Mouse (Mus musculus): Measurements from ENCODE around the gene 5730522E02Rik. TPM values are rescaled to one million over a fixed set of nuclear protein-coding genes. Genes with fewer than 3 reads are reported as not detected.

5730522E02Rik gene
- polyA plus RNA-seq, 1 experiment from 2014 or later = 2.1 TPM

DNA sequence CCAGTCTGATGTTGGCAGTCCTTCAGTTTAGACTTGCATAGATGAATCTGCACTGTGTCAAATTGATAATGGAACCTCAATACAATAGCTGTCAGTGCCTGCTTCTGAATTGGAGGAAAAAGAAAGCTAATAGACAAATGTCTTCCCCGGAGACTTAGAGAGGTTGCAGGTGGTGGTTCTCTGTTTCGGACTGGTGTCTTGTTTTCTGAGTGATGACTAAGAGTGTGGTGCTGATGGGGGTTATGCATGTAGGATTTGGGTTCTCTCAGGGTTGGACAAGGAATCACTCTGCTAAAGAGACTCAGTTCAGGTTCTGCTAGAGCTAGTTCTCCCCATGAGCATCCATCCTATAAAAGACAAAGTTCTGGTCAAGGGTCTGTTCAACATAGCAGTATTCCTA is 397.1 kb downstream of the 5730522E02Rik start:
- Histone ChIP-seq H3K4me1 (no peaks in the 10 kb centered on the region), H3K36me3 (no peaks in the 10 kb centered on the region), H3K4me3 (no peak overlapping the region), H3K27ac (no peak overlapping the region), H3K9me3 (no peaks in the 10 kb centered on the region), H3K27me3 (ENCODE audit: insufficient read depth, poor library complexity, severe bottlenecking) (no peaks in the 10 kb centered on the region)
- 73% methylated on average over 2 of the region's 2 CpGs for WGBS
- DNase-seq (ENCODE audit: low spot score) = no peak

DNA sequence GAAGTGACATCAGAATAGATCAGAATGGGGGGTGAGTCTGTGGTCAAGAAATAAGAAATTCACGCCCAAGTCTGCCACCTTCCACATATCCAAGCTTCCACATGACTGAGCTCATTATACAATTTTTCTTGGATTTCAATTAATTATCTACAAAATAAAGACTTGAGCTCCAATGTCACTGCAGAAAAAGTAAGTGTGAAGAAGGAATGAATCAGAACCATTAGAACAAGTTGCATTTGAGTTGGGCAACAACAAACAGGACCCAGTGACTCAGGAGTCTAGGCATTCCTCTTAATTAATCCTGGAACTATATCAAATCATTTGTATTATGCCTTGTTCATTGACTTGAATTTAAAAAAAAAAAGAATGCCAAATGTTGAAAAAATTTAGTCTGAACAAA is 422.9 kb downstream of the 5730522E02Rik start:
- no peaks in the 10 kb centered on the region for H3K4me1 ChIP-seq
- H3K27ac ChIP-seq = no peak overlapping the region
- H3K9me3 ChIP-seq = no peaks in the 10 kb centered on the region
- WGBS = 81% methylated on average over 1 of the region's 1 CpGs
- no peak for DNase-seq (ENCODE audit: low spot score)
- no peak overlapping the region for H3K4me3 ChIP-seq
- H3K36me3 ChIP-seq = no peaks in the 10 kb centered on the region
- no peaks in the 10 kb centered on the region for H3K27me3 ChIP-seq (ENCODE audit: insufficient read depth, poor library complexity, severe bottlenecking)

DNA sequence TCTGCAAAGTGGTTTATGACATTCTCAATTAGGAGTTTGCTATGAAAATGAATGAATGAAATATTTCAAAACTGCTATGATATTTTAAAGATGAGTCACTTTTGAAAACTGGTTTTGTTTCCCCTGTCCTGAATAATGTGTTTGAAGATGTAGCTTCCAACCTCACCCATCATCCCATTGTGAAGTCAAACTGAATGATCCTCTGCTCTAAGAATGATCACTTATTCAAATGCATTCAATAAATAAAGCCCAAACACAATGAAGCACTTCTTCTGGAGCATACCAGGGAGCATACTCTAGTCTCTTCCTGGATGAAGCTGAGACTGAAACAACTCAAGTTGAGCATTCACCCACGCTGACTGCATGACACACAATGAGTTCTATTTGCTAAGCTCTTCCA is 438.3 kb downstream of the 5730522E02Rik start:
- WGBS = 71% methylated on average over 1 of the region's 1 CpGs

DNA sequence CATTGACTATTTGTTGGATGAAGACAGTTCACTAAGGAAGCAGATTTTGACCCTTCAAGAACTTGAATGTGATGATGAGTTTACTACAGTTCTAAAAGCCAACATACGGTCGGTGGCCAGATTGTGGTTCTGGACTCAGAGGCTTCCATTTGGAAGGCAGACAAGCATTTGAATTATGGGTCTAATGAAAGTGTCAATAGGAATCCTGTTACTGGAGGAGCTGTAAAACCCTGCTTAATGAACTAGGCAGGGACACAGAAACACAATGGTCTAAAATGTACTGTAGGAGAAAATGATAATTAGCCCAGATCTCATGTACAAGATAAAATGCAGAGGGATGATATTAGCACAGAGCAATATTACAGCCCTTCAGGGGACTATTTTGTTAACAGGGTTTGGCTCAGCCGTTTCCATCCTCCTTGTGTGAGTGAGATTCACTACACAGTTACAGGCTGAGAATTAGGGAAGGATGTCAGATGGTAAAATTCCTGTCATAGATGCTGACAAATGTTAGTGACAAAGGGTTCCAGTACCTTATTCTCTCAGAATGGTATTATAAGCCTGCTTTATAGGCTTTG is 439.5 kb downstream of the 5730522E02Rik start:
- H3K4me3 ChIP-seq = no peak overlapping the region
- no peak for DNase-seq (ENCODE audit: low spot score)
- H3K4me1 ChIP-seq = no peaks in the 10 kb centered on the region
- no peak overlapping the region for H3K27ac ChIP-seq
- H3K27me3 ChIP-seq (ENCODE audit: insufficient read depth, poor library complexity, severe bottlenecking) = no peaks in the 10 kb centered on the region
- no peaks in the 10 kb centered on the region for H3K36me3 ChIP-seq
- 84% methylated on average over 3 of the region's 3 CpGs for WGBS
- no peaks in the 10 kb centered on the region for H3K9me3 ChIP-seq

More for the DNA sequence above, 438.3 kb downstream of the 5730522E02Rik start:
- H3K4me3 ChIP-seq = no peak overlapping the region
- H3K9me3 ChIP-seq = no peaks in the 10 kb centered on the region
- H3K27ac ChIP-seq = no peak overlapping the region
- no peaks in the 10 kb centered on the region for H3K4me1 ChIP-seq
- no peak for DNase-seq (ENCODE audit: low spot score)
- no peaks in the 10 kb centered on the region for H3K36me3 ChIP-seq
- no peaks in the 10 kb centered on the region for H3K27me3 ChIP-seq (ENCODE audit: insufficient read depth, poor library complexity, severe bottlenecking)

DNA sequence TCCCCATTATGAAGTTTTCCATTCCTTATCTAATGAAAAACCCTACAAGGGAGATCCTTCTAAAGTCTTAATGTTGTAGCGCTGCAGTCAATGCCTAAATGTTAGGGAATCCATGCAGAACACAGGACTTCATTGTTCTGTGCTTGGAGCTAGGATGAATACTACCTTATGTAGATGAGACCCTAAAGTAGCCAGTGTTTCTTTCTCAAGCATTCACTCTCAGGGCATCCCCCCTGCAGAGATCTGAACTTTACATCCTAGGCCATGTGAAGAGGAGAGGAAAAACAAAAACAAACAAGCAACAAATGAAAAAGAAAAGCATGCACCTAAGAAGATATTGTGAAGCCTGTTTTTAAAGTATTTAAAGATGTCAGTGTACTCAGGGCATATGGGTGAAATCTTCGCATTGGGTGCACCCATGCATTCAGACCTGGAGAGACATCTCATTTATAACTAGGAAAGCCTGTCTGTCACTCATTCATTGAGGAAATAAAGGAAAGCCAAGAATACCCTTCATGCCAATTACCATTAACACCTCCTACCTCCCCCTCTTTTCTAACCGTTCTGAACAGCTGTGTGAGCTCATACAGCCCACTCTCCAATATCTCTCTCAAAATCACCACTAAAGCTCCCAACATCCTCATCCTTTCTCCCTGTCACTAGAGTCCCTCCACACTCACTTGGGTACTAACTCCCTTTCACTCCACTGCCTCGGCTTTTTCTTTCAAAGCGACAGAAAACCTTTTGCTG is 442.8 kb downstream of the 5730522E02Rik start:
- H3K9me3 ChIP-seq = no peaks in the 10 kb centered on the region
- WGBS = 50% methylated on average over 5 of the region's 5 CpGs
- H3K4me1 ChIP-seq = no peaks in the 10 kb centered on the region
- no peaks in the 10 kb centered on the region for H3K36me3 ChIP-seq
- DNase-seq (ENCODE audit: low spot score) = no peak
- no peak overlapping the region for H3K27ac ChIP-seq
- H3K4me3 ChIP-seq = no peak overlapping the region
- H3K27me3 ChIP-seq (ENCODE audit: insufficient read depth, poor library complexity, severe bottlenecking) = no peaks in the 10 kb centered on the region

DNA sequence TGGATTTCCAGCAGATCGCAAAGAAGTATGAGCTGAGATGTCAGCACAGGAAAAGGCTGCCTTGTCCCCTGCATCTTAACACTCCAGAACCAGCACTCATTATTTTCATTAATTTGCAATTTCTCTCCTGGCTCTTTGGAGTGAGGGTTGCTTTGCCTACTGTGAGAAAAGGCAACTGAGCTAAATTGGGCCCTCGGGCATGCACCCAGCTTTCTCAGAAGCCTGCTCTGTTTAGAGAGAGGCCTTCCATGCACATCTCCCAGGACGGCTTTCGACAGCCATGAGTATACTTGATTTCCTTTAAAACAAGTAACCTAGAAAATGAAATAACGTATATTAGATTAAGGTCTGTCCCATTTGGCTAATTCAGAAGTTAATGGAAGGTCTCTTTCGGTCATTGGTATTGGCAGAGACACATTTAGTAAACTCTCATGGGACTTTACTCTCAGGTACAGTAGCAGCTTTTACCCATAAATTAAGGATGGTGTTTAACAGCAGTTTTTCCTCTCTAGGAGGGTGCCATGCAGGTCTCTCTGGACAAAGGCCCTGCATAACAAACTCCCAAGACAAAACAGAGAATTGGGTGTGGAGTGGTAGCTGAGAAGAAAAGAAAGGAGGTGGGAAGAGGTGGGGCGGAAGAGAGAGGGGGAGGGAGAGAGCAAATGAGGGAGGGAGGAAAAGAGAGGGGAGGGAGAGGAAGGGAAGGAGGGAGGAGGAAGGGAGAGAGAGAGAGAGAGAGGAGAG is 457.2 kb downstream of the 5730522E02Rik start:
- 76% methylated on average over 7 of the region's 7 CpGs for WGBS
- no peak overlapping the region for H3K4me3 ChIP-seq

DNA sequence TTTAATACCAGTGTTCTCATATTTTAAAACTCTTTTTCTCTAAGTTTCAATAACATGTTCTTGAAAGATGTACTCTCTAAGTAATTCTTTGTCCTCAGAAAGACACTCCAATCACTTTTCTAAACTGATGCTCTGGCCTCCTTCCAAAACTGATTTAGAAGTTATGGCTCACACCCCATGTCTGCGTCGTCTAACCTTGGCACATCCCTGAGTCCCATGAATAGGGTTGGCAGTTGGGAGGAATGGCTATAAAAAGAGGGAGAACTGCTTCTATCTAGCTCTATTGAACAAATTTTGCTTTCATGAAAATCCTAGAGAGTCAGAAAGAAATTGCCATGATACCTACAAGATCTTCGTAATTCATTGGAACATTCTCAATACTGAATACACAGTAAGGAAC is 458.1 kb downstream of the 5730522E02Rik start:
- peaks cover 2% of the 10 kb centered on the region for H3K4me1 ChIP-seq
- H3K9me3 ChIP-seq = peaks cover 3% of the 10 kb centered on the region; the same call in 1 of the 2 replicates
- 90% methylated on average over 3 of the region's 3 CpGs for WGBS
- DNase-seq (ENCODE audit: low spot score) = no peak
- H3K36me3 ChIP-seq = no peaks in the 10 kb centered on the region
- no peaks in the 10 kb centered on the region for H3K27me3 ChIP-seq (ENCODE audit: insufficient read depth, poor library complexity, severe bottlenecking)
- no peak overlapping the region for H3K27ac ChIP-seq
- no peak overlapping the region for H3K4me3 ChIP-seq

More for the DNA sequence above, 457.2 kb downstream of the 5730522E02Rik start:
- H3K27ac ChIP-seq = no peak overlapping the region
- peaks cover 3% of the 10 kb centered on the region; the same call in 1 of the 2 replicates for H3K9me3 ChIP-seq
- H3K4me1 ChIP-seq = no peaks in the 10 kb centered on the region
- H3K36me3 ChIP-seq = no peaks in the 10 kb centered on the region
- DNase-seq (ENCODE audit: low spot score) = no peak
- no peaks in the 10 kb centered on the region for H3K27me3 ChIP-seq (ENCODE audit: insufficient read depth, poor library complexity, severe bottlenecking)

DNA sequence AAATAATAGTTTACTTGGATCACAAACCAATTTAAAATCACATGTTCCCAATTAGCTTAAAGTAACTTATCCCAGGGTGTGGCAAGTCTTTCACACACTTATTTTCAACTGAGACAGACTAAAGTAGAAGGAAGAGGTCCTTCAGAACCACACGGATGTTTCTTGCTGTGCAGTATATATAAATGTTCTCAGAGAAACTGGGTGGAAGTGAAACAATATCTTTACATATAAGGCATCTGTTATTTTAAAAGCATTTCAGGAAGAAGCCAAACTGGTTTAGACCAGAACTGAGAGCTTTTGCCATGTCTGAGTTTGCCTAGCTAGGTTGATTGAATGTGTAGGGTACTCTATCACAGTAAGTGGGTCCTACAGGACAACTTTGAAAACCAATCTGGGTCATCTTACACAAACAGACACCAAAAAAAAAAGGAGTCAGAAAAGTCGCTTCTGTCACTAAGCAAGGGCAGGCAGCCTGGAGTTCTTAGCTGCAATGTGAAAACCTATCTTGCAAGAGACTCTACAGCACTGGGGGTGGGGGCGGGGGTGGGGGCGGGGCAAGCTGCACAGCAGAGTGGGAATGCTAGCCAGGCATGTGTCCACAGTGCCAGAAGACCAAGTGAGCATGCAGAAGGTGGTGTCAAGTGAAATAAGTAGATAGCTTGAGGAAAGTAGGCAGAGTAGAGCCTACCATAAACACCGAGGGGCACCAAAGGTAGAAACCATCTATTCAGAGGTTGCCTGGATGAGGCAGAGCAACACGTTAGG is 463.3 kb downstream of the 5730522E02Rik start:
- Histone ChIP-seq H3K4me3 (no peak overlapping the region), H3K27me3 (ENCODE audit: insufficient read depth, poor library complexity, severe bottlenecking) (no peaks in the 10 kb centered on the region), H3K4me1 (peaks cover 5% of the 10 kb centered on the region), H3K36me3 (no peaks in the 10 kb centered on the region), H3K27ac (no peak overlapping the region), H3K9me3 (no peaks in the 10 kb centered on the region)
- no peak for DNase-seq (ENCODE audit: low spot score)
- 47% methylated on average over 6 of the region's 6 CpGs for WGBS

DNA sequence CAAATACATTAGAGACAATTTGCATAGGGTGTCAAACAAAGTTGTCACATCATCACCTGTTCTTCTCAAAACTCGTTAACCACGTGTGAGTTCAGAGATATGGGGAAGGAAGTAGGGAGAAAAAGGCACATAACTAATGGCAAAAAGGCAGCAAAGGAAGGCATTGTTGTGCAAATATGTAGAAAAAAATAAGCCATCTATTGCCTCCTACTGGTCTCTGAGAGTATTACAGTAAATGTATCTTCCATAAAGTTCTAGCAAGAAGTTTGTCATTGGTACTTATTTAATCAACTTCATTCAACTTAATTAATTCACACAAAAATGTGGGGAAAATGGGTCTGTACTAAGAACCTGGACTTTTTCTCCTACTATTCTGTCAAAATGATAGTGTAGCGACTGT is 466.9 kb downstream of the 5730522E02Rik start:
- DNase-seq (ENCODE audit: low spot score) = no peak
- H3K4me1 ChIP-seq = peaks cover 5% of the 10 kb centered on the region
- H3K27ac ChIP-seq = no peak overlapping the region
- no peaks in the 10 kb centered on the region for H3K27me3 ChIP-seq (ENCODE audit: insufficient read depth, poor library complexity, severe bottlenecking)
- 76% methylated on average over 3 of the region's 3 CpGs for WGBS
- no peaks in the 10 kb centered on the region for H3K9me3 ChIP-seq
- H3K36me3 ChIP-seq = no peaks in the 10 kb centered on the region
- no peak overlapping the region for H3K4me3 ChIP-seq

DNA sequence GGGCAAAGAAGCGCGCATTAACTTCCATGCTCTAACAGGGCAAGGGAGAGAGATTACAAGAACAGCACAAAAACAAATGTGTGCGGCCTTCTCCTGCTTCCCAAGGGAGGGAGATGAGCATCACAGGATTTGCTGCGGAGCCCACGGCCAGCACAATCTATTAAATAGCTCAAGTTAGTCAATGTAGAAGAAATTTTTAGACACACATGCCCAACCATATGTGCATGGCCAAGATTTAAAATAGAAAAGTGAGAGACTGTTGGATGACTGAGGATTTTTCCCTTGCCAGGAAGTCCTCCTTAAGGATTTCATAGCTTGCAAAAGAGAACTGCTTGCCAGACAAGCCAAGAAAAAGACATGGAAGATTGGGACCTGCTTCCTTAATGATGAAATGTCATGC is 473.3 kb downstream of the 5730522E02Rik start:
- Histone ChIP-seq H3K4me3 (no peak overlapping the region), H3K36me3 (no peaks in the 10 kb centered on the region), H3K27ac (no peak overlapping the region), H3K27me3 (ENCODE audit: insufficient read depth, poor library complexity, severe bottlenecking) (no peaks in the 10 kb centered on the region), H3K4me1 (no peaks in the 10 kb centered on the region), H3K9me3 (no peaks in the 10 kb centered on the region)
- 82% methylated on average over 5 of the region's 5 CpGs for WGBS
- DNase-seq (ENCODE audit: low spot score) = no peak

DNA sequence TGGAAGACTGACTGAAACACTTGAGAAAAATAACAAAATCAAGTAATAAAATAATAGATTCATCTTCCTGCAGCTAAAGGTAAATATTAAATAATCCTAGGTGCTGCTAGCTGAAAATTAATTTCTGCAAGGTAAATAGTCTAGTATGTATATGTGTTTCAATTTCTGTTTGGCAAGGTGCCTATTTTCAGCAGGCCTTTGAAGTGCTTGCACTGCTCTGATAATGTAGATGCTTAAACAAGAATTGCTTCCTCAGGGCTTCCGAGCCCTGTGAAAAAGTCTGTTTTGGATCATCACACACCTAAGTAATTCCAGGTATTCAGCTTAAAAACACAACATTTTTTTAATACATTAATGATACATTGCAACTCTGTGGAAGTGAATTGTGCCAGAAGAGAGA is 481.1 kb downstream of the 5730522E02Rik start:
- 51% methylated on average over 1 of the region's 1 CpGs for WGBS
- H3K36me3 ChIP-seq = no peaks in the 10 kb centered on the region
- H3K27ac ChIP-seq = no peak overlapping the region
- no peaks in the 10 kb centered on the region for H3K4me1 ChIP-seq
- H3K4me3 ChIP-seq = no peak overlapping the region
- no peaks in the 10 kb centered on the region for H3K9me3 ChIP-seq
- no peaks in the 10 kb centered on the region for H3K27me3 ChIP-seq (ENCODE audit: insufficient read depth, poor library complexity, severe bottlenecking)
- DNase-seq (ENCODE audit: low spot score) = no peak

DNA sequence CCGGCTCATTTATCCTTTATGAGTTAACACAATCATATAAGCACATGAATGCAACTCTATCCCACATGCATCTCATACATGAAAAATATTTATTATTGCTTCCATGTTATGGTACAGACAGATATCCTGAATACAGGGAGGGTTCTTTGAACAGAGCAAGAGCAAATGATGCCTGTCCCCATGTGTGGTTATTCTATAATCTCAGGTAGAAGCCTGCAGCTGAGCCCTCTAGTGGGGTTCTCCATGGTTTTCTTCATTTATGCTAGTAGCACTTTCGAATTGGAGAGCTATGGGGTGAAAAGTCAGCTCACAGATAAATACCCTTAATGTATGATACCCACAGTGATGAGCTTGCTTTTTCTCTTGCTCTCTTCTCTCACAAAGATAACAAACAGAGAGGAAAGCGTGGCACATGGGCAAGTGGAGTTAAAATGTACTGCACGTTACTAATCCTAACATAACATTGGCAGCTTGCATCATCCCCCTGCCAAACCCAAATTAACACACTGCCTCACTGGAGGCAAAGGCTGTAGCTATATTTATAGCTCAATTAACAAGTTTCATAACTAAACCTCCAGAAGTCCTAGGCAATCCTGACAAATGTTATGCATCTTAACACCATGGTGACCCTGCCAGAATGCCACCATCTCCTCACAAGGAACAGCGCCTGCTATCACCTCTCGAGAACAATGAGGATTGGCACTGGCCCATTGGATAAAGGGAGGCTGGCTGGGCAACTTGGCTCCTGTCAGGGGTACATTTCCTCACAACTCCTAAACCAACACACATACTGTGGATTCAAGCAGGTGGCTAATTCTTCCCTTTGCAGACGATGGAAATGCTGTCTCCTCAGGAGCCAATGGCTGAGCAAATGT is 494.9 kb downstream of the 5730522E02Rik start:
- no peaks in the 10 kb centered on the region for H3K9me3 ChIP-seq
- no peaks in the 10 kb centered on the region for H3K36me3 ChIP-seq
- 81% methylated on average over 7 of the region's 7 CpGs for WGBS
- no peak overlapping the region for H3K4me3 ChIP-seq
- no peak for DNase-seq (ENCODE audit: low spot score)
- no peaks in the 10 kb centered on the region for H3K27me3 ChIP-seq (ENCODE audit: insufficient read depth, poor library complexity, severe bottlenecking)
- no peaks in the 10 kb centered on the region for H3K4me1 ChIP-seq
- H3K27ac ChIP-seq = no peak overlapping the region

Measured in heart, embryonic 10.5 days (tissue).